Mouse (Mus musculus) layer of hippocampus, adult 11-12 months (tissue): ENCODE results near the gene 4930568D16Rik.
A peak's percentile ranks its signal among the peaks of the same experiment; 100 is the strongest.

Experiments used
- DNase-seq: peaks from one replicate; pipeline ENCODE4 v3.0.0; 2022; ENCODE audit warnings: low spot score

4930568D16Rik gene

DNA sequence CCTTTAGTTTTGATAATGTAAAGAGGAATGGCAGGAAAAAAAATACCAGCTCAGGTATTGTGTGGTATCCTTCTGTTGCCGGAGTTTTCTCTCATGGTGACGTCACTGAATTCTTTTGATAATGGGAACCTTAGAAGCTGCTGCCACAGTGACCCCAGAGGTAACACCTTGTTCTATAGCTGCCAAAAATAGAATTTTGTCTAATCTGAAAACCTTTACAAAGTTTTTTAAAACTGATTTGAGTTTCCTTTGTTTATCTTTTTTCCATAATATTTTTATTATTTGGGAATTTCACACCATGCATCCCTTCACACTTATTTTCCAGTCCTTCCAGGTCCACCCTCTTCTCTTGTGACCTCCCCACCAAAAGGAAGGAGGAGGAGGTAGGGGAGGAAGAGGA, at the start of gene 4930568D16Rik:
Gene 4930568D16Rik (minus strand): TSS at position 101 of the 400 bp plus-strand sequence.
- no peak for DNase-seq

DNA sequence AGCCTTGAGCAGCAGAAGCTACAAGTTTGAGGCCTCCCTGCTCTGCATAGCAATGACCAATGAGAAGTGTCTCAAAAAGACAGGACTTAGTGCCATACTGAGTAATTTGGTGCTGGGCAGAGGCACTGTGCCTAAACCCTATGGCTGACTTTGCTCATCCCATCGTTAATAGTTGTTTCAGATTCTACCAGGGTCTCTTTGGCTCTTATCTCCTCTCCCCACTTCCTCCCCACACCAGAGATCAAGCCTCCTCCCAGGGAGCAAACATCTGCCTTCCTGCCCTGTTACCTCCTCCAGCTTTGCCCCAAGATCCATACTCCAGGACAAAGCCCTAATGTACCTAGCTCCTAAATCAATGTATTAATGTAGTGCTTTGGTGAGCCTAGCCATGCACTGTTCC, 49.7 kb upstream of the 4930568D16Rik start:
- no peak for DNase-seq

DNA sequence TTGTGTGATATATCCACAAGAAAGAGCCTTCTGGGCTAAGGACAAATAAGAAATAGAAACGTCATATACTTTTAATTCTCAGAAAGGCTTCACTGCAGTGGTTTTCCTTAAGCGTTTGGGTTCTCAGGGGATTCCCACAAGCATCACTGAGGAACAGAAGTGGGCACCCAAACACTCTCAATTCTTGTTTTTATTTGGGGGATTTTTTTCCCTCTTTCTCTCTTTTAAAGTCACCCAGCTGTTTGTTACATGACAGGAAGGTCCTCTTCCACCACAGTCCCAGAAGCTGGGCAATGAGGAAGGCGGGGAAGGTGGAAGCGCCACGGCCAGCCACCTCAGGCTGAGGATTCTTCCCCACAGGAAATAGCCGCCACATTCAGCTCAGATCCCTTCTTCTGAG, 48.9 kb upstream of the 4930568D16Rik start:
- no peak for DNase-seq

DNA sequence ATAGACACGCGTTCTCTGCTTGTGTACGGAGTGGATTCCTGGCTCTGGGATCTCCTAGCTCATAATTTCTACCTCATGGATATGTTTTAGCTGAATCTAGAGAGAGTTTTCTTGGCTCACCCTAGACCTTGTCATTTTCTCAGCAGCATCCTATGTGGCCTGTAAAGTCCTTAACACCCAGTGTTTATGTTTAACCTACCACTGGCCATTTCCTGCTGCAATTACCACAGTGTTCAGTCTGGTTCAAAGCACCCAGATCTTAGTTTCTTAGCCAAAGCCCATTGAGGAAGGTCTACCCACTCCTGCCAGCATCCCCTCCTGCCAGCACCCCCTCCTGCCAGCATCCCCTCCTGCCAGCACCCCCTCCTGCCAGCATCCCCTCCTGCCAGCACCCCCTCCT, 45.3 kb upstream of the 4930568D16Rik start:
- DNase-seq = no peak

DNA sequence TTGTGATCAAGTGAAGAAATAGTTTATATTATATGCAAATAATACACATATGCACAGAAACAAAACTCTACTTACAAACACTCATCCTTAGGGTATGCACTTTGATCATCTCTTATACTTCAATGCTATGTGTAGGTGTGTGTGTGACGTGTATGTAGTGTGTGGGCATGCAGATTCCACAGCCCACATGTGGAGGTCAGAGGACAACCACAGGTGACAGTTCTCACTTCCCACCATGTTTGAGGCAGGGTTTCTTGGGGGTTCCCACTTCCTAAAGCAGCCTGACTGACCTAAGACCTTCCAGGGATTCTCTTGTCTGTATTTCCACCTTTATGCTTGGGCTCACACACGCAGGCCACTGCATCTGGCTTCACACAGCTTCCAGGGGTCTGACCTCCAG, 44.7 kb upstream of the 4930568D16Rik start:
- DNase-seq = no peak

DNA sequence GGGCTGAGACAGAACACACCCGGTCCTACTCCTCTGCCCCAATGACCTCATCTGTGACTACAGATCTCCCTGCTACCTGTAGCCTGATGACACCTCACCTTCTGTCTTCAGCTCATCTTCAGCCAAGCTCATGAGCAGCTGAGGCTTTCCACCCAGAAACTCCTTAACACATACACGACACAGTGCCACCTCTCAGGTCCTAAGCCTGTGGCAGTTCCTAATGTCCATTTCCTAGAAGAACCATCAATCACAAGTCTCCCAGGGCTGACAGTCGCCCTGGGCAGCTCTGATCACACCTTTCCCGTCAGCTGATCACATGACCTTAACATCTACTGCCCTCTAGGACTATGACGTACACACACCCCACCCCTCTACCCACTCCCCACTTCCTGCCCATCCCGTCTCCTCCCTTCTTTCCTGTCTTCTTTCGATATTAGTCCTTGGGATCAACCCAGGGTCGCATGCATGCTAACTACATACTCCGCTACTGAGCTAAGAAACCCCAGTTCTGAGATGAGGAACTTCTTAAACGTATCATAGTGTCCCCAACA, 44.2 kb upstream of the 4930568D16Rik start:
- DNase-seq = no peak

DNA sequence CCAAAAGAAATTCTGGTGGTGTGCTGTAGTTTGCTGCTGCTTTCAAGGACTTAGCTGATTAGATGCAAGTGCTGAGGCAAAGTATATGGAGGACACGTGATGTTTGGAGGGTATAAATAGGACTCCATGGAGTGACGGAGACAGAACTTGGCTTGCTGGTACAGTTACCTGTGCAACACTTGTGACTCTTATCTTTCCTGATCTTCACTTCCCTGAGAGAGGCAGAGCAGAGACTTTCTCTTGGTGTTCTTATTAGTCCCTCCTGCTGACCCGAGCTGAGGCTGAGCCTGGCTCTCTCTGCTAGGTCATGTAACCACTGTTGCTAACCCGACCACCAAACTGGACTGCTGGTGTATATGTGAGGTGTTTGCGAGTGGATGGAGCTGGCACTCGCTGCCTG, 41.9 kb upstream of the 4930568D16Rik start:
- DNase-seq = no peak

DNA sequence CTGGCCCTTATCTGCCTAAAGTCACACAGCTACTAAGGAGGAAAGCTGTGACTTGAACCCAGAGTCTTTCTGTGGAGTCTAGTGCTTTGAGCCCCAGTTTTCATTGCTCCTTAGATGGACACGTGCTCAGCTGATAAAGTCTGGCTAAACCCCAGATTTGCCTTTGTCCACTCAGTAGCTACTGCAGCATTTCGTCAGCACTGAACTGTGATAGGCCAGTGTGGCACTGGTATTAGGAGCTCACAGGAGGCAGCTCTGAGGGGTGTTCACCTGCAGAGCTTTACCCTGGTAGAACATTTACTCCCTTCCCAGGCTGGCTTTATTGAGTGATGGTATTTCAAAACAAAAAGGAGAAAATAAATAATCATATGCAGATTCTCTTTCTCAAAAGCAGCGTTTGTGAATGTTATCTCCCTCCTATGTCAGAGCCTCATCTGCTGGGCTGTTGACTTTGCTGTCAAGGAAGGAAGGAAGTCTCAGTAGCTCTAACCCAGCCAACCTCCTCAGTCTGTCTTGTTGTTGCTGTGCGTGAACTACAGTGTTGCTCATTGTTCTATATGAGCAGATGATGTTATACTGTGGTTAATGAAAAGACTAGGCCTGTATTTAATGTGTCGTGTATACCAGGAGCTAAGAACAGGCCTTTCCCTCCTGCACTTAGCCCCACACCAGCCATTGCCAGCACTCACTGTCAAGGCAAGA, 41.0 kb upstream of the 4930568D16Rik start:
- no peak for DNase-seq

DNA sequence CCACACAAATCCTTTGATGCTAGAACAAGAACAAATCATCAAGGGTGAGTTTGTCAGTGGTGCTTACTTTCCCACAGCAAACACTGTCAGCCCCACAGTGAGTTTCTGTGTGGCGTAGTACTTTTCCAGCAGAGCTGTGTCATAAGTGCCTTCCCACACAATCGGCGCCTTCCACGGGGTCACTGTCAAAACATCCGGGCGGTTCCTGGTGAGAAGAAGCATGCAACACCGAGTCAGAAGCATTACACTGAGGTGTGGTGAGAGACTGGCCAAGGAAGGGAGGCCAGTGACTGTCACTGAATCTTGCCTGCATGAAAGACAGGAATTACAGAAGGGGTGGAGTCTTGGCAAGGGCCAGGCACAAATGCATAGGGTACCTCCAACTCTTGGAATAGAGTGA, 40.3 kb upstream of the 4930568D16Rik start:
- no peak for DNase-seq

DNA sequence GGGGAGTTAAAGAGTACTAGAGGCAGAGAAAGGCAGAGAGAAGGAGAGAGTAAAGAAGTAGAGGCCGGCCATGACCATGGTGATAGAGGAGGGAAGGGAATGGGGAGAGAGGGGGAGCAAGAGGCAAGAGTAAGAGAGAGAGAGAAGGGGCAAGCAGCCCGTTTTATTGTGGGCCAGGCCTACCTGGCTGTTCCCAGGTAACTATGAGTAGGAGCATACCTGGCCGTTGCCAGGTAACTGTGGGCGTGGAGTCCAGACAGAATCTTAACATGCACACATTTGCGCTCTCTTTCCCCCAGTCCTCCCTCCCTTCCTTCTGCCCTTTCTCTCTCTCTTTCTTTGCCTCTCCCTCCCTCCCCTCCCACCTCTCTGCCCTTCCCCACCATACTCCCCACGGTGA, 39.7 kb upstream of the 4930568D16Rik start:
- no peak for DNase-seq

DNA sequence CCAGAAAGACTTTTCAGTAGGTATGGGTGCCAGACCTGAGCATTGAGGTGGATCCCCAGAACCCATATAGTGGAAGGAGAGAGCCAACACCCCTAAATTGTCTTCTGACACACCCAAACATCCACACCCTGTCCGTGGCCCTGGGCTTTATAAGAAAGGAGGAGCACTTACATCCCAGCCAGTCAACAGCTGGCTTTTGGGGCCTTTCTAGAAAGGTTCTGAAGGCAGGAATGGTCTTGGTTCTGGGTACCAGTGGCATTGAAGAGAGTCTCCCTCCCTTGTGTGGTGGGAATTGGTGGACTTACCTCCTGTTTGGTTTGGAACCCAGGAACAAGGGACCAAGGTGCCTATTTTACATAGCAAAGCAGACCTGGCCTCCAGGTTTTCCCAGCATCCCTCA, 39.1 kb upstream of the 4930568D16Rik start:
- no peak for DNase-seq

DNA sequence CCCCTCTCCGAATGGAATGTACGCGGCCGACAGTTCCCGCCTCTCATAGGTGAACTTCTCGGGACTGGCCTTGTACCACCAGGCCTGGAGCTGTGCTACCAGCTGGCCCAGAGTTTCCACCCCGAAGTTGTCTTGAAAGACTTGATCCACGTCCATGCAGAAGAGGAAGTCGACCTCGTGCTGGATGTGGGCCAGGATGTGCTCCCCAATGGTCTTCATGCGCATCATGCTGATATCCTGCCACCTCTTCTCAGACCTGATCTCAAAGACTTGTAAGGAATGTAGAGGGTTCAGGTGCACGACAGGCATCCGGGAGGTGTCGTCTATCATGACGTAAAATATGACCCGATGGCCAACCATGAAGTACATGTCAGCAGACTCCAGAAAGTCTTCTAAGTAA, 34.9 kb upstream of the 4930568D16Rik start:
- no peak for DNase-seq

DNA sequence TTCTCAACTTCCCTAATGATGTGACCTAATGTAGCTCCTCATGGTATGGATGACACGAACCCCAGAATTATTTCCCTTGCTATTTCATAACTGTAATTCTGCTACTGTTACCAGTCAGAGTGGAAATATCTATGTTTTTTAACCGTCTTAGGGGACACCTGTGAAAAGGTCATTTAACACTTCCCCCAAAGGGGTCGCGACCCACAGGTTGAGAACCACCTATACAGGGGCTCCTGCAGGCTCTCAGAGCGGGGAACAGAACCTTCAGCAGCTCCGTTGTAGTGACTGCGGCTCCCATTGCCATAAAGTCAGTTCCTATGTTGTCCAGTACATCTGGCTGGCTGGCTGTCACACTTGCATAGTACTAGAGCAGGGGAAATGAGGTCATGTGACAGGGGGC, 33.2 kb upstream of the 4930568D16Rik start:
- no peak for DNase-seq

DNA sequence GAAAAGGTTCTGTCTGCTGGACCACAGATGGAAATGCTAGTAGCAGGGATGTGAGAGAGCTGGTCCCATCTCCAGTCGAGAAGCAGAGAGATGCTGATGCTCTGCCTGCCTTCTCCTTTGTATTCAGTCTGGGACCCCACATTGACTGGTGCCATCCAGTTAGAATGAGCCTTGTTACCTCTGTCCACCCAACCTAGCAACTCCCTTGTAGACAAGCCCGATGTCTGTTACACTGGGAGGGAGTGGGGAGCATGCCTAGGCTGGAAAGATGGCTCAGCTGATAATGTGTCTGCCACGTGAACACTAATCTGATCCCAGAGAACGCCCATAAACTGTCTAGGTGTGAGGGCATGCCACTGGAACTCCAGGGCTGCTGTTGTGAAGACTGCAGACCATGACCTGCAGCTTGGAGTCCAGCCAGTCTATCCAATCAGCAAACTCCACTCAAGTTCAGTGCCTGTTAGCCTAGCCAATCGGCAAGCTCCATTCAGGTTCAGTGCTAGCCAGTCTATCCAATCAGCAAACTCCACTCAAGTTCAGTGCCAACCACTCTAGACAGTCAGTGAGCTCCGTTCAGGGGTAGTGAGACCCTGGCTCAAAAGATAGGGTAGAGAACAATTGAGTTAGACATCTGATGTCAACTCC, 30.8 kb upstream of the 4930568D16Rik start:
- DNase-seq = no peak

DNA sequence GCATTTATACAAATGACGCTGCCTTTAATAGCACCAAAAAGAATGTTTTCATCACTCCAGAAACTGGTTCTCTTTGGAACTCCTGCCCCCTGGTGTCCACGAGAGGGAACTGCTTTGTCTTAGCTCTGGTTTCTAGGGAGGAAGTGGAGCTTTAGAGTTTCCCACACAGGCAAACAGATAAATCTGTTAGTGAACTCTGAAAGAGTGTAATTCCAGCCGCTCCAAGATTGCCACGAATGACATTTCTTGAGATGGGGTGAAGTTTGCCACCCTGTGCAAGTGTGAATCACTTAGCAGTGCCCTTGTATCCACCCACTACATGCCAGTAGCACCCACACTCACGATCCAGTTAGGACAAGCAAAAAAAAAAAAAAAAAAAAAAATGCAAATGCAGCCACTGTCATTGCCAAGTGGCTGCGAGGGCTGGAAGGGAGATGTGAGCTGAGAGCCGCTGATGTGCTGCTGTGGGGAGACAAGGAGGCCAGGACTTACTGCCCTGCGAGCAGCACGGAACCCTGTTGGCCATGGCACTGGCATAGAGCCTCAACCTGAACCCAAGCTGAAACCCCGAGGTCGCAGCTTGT, 30.2 kb upstream of the 4930568D16Rik start:
- peak; percentile 75 for DNase-seq

DNA sequence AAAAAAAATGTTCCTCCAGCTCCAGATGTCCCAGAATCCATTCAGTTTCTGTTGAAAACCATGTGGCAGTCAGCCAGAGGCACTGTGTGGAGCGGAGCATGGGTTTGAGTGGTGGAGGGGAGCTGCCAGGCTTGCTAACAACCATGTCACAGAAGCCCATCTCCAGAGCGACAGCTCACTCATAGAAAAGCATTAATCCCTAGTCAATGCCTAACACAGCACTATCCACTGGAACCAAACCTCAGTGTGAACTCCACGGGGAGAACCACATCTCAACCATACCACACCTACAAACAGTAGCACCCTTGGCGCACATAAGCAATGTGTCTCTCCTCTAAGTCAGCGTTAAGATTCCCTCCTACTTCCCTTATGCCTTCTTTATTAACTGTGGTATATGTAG, 29.6 kb upstream of the 4930568D16Rik start, which contains the start of gene 4930402F06Rik:
Gene 4930402F06Rik (minus strand): TSS at position 80 of the 400 bp plus-strand sequence.
- peak; percentile 35 for DNase-seq

DNA sequence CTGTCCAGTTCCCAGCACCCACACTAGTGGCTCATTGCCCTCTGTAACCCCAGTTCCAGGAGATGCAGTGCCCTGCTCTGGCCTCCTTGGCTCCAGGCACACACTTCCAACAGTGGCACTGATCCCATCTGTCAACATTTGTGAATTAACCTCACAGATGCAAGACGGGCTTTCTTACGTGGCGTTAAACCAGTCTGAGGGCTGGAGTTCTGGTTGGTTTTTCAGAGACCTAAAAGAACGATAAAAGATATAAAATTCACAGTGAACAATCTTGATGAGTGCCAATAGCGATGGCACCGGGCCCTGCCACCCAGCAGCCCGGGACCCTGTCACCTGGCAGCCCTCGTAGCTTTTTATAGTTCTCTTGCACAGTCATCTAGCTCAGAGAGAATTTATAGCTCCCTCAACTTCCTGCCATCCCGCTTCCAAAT, 17.9 kb upstream of the 4930568D16Rik start:
- DNase-seq = no peak

DNA sequence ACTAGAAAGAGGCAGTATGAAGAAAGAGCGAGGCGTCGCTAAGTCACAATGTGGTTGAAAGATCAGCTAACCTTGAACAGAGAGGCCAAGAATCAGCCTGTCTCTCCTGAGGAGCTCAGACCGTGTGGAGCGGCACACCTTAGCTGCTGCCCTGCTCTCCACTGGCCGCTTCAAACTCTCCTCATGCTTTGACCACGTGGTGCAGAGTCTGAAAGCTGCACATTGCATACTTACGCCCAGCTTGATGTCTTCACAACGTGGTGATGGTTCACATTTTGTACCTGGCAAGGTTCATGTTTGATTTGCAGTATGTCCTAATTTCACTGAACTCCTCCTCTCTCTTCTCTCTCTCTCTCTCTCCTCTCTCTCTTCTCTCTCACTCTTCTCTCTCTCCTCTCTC, 11.8 kb upstream of the 4930568D16Rik start:
- no peak for DNase-seq

DNA sequence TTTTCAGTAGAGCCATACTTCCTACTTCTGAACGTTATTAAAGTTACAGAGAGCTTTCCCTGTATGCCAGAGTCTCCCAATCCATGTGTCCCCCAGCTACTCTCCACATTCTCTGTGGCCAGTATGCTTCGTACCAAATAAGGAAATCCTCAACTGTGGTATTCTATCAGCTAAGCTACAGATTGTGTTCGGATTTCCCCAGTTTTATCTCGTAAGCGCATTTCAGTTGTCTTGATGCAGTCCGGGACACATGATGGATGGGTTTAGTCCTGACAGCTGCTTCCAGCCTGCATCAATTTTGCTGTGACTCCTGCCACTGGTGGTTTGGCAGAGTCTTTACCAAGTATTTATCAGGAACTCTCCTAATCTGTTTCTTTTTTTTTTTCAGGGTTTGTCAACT, 10.1 kb upstream of the 4930568D16Rik start:
- no peak for DNase-seq

DNA sequence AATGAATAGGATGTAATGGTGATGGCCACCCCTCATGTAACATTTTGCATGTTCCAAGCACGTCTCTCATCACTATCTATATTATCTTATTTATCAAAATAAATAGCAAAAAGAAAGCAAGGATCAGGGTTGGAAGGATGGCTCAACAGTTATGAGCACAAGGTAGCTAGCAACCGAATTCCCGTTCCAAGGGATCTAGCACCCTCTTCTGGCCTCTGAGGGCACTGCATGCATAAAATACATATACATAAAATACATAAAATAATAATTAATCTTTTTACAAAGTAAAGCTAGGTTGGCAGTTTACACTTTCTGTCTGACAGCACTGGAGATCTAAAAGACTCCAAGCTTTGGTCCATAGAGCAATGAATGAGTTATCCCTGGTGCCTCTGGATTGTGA, 5.5 kb upstream of the 4930568D16Rik start:
- no peak for DNase-seq

DNA sequence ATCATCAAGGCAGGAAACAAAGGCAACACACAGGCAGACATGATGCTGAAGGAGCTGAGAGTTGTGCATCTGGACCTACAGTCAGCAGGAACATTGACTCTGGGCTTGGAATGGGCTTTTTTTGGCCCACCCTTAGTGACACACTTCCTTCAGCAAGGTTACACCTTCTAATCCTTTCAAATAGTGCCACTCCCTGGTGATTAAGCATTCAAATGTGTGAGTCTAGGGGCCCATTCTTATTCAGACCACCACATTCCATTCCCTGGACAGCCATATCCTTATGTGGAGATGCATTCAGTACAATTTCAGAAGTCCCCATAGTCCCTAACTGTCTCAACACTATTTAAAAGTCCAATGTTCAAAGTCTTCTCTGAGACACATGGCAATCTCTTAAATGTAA, 3.2 kb upstream of the 4930568D16Rik start:
- DNase-seq = no peak

DNA sequence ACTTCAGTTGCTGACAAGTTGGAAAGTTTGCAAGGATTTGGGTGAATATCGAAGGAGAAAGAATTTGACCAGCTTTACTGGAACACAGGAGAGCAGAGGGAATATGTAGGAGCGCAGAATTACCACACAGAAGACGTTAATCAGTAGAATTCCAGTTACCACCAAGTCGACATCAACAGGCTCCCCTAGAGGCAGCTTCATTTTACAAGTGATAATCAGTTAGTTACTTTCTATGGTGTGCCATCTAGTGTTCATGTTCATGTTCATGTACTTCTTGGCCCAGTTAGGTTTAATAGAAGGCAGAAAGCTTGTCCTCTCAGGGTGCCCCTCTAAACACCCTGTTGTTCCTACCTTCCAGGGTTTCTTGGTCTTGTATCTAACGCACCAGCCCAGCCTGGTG, 18.3 kb downstream of the 4930568D16Rik start:
- DNase-seq = no peak

DNA sequence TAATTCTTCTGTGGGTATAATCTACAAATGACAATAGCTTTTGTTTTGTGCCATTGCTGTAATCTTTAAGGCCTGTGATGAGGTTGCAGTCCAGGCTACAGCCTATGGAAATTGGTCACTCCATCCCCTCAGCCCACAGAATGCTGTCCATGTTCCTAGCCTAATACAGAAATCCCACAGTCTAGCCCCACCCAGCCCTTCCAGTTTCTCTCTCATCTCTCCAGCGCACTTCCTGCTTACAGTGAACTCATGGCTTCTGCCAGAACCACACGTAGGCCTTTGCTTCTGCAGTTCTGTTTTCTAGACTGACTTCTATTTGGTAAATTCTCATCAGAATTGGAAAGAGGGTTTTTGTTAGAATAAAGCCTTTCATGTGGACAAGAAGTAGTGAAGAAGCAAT, 21.5 kb downstream of the 4930568D16Rik start:
- no peak for DNase-seq
